7 mouse cellular contexts compared by ENCODE assay signal in genomic region chr2:71529511-71530351, GRCm38 (mm10). TPM values are rescaled to one million over a fixed set of nuclear protein-coding genes. Genes with fewer than 3 reads are reported as not detected.
DNase-seq lines count a peak whose midpoint lies in the region; ATAC-seq and TF ChIP-seq lines count a peak whose summit lies in the region.

No protein-coding gene starts in this region.

- H3K9ac ChIP-seq in MEL (ENCODE audit: control insufficient read depth, low read depth, low read length, poor library complexity, severe bottlenecking) = peak overlapping the region; percentile 90
- peak overlapping the region; percentile 88 for H3K9ac ChIP-seq in forebrain, embryonic 14.5 days (ENCODE audit: low read length)

- H3K27ac ChIP-seq in MEL (ENCODE audit: control insufficient read depth, low read depth, low read length) = peak overlapping the region; percentile 85
- peak overlapping the region; percentile 97 for H3K27ac ChIP-seq in forebrain, embryonic 14.5 days (ENCODE audit: low read depth, low read length)

- peak overlapping the region; percentile 75 for H3K4me2 ChIP-seq in forebrain, embryonic 14.5 days (ENCODE audit: low read length)

- no peak for TF ChIP-seq EP300 in MEL (IDR thresholded peaks at IDR 0.05; ENCODE audit: low read depth in 1 of 2, low read length in 2 of 2)

- no peak for TF ChIP-seq CTCF in MEL (IDR thresholded peaks at IDR 0.05 in 2 of 3, conservative IDR thresholded peaks at IDR 0.05 in 1 of 3; ENCODE audit: control insufficient read depth in 1 of 3, insufficient read depth in 1 of 3, low read depth in 2 of 3, low read length in 3 of 3, poor library complexity in 1 of 3, severe bottlenecking in 1 of 3)

- no peaks in the 10 kb centered on the region for H3K27me3 ChIP-seq in MEL (ENCODE audit: control insufficient read depth in 1 of 2, insufficient read depth in 2 of 2, low read length in 2 of 2)
- peaks cover 67% of the 10 kb centered on the region for H3K27me3 ChIP-seq in forebrain, embryonic 14.5 days (replicated peaks; ENCODE audit: control insufficient read depth, insufficient read depth, low read length)
- peaks cover 100% of the 10 kb centered on the region for H3K27me3 ChIP-seq in megakaryocyte, embryonic 14.5 days (replicated peaks)

- H3K9me3 ChIP-seq in MEL (replicated peaks; ENCODE audit: insufficient read depth, low read length) = no peaks in the 10 kb centered on the region
- H3K9me3 ChIP-seq in forebrain, embryonic 14.5 days (replicated peaks; ENCODE audit: control insufficient read depth, low read length) = no peaks in the 10 kb centered on the region
- peaks cover 2% of the 10 kb centered on the region; the same call in 1 of the 2 replicates for H3K9me3 ChIP-seq in megakaryocyte, embryonic 14.5 days

- no peak for TF ChIP-seq RAD21 in MEL (IDR thresholded peaks at IDR 0.05; ENCODE audit: low read depth, low read length)

- H3K4me1 ChIP-seq in MEL (ENCODE audit: control insufficient read depth in 1 of 2, insufficient read depth in 2 of 2, low read length in 2 of 2) = peaks cover 3% of the 10 kb centered on the region in 2 experiments; a peak in 2 of 4 replicates
- peaks cover 10% of the 10 kb centered on the region; the same call in 1 of the 2 replicates for H3K4me1 ChIP-seq in forebrain, embryonic 14.5 days (ENCODE audit: control insufficient read depth, insufficient read depth, low read length)
- H3K4me1 ChIP-seq in megakaryocyte, embryonic 14.5 days = peaks cover 60% of the 10 kb centered on the region

- intact Hi-C loops in heart, postnatal 36 days (cut with DNase I) = loop anchor here (2.0 to 5.0 kb wide), 2 partner anchors 15 to 77 kb away; partner anchors contain the start of gene Metap1d
- intact Hi-C loops in left cerebral cortex, postnatal 10 days (cut with DNase I) = loop anchor here (10.0 kb wide), 1 partner anchor 965 kb away; no protein-coding TSS in a partner anchor

- WGBS in forebrain, embryonic 14.5 days = 0% methylated on average over 60 of the region's 60 CpGs

- peaks cover 6% of the 10 kb centered on the region; the same call in 1 of the 2 replicates for H3K79me2 ChIP-seq in MEL (ENCODE audit: control insufficient read depth, insufficient read depth, low read length, poor library complexity)

- ATAC-seq in forebrain, embryonic 14.5 days = peak; percentile 79

- peaks cover 0 to 7% of the 10 kb centered on the region in 2 experiments; a peak in 2 of 4 replicates for H3K36me3 ChIP-seq in MEL (ENCODE audit: control insufficient read depth in 1 of 2, insufficient read depth in 2 of 2, low read length in 2 of 2)
- no peaks in the 10 kb centered on the region for H3K36me3 ChIP-seq in forebrain, embryonic 14.5 days (ENCODE audit: control insufficient read depth, insufficient read depth, low read length)
- H3K36me3 ChIP-seq in megakaryocyte, embryonic 14.5 days (replicated peaks; ENCODE audit: low read length) = no peaks in the 10 kb centered on the region

- H3K4me3 ChIP-seq in MEL (ENCODE audit: control insufficient read depth in 1 of 2, insufficient read depth in 1 of 2, low read depth in 2 of 2, low read length in 2 of 2) = peak overlapping the region; percentile 87 to 93
- H3K4me3 ChIP-seq in forebrain, embryonic 14.5 days (ENCODE audit: low read depth, low read length) = peak overlapping the region; percentile 52
- H3K4me3 ChIP-seq in megakaryocyte, embryonic 14.5 days (replicated peaks) = peak overlapping the region; percentile 89

- DNase-seq in MEL (ENCODE audit: low read depth, low spot score) = peak; percentile 97
- peak; percentile 88 for DNase-seq in adrenal gland, postnatal 14 days
- DNase-seq in forebrain, embryonic 14.5 days (ENCODE audit: low spot score) = peak; percentile 97
- peak; percentile 69 to 74 for DNase-seq in heart, postnatal 36 days
- DNase-seq in left cerebral cortex, postnatal 10 days (ENCODE audit: extremely low spot score in 1 of 2, low spot score in 2 of 2) = peak; percentile 68 to 78
- DNase-seq in spleen, postnatal 4 days (ENCODE audit: low spot score in 2 of 2) = peak; percentile 60 to 74

- peak; percentile 54 to 87; a peak in 3 of 4 replicates for TF ChIP-seq POLR2A in MEL (IDR thresholded peaks at IDR 0.05; ENCODE audit: control insufficient read depth in 1 of 2, insufficient read depth in 1 of 2, low read depth in 1 of 2, low read length in 2 of 2, poor library complexity in 1 of 2)

TF ChIP-seq in MEL, 35 proteins besides CTCF, POLR2A, EP300 and RAD21 (continues in another document):
- TF ChIP-seq MAX (IDR thresholded peaks at IDR 0.05; ENCODE audit: low read length) (peak; percentile 49), E2F4 (IDR thresholded peaks at IDR 0.05; ENCODE audit: borderline replicate concordance, low read depth, low read length) (peak; percentile 49; the same call in 1 of the 2 replicates), ZNF384 (IDR thresholded peaks at IDR 0.05; ENCODE audit: low read depth, low read length) (no peak), TAL1 (IDR thresholded peaks at IDR 0.05; ENCODE audit: low read length) (no peak), NELFE (IDR thresholded peaks at IDR 0.05; ENCODE audit: low read depth, low read length) (peak; percentile 80), MEF2A (IDR thresholded peaks at IDR 0.05; ENCODE audit: extremely low read depth, insufficient replicate concordance, low read depth, low read length, poor library complexity, severe bottlenecking) (no peak), POLR2AphosphoS5 (IDR thresholded peaks at IDR 0.05; ENCODE audit: borderline replicate concordance, low read depth, low read length) (peak; percentile 54; the same call in 1 of the 2 replicates), ELF1 (IDR thresholded peaks at IDR 0.05; ENCODE audit: low read depth, low read length) (no peak), MYC (IDR thresholded peaks at IDR 0.05; ENCODE audit: low read depth, low read length) (peak; percentile 69; the same call in 1 of the 2 replicates), RCOR1 (IDR thresholded peaks at IDR 0.05; ENCODE audit: low read depth, low read length) (no peak), ZMIZ1 (IDR thresholded peaks at IDR 0.05; ENCODE audit: low read depth, low read length) (peak; percentile 93), MXI1 (IDR thresholded peaks at IDR 0.05; ENCODE audit: low read depth, low read length) (peak; percentile 64), SMC3 (IDR thresholded peaks at IDR 0.05; ENCODE audit: low read depth, low read length) (no peak), BHLHE40 (IDR thresholded peaks at IDR 0.05; ENCODE audit: borderline replicate concordance, low read depth, low read length) (no peak), ETS1 (IDR thresholded peaks at IDR 0.05; ENCODE audit: low read depth, low read length) (0 out of 2 replicates have a peak, but pooled peaks have one; percentile 12), ZC3H11A (IDR thresholded peaks at IDR 0.05; ENCODE audit: low read depth, low read length) (no peak), POLR2AphosphoS2 (IDR thresholded peaks at IDR 0.05; ENCODE audit: low read length) (peak; percentile 96; the same call in 1 of the 2 replicates), JUND (IDR thresholded peaks at IDR 0.05; ENCODE audit: low read depth, low read length) (no peak), UBTF (IDR thresholded peaks at IDR 0.05; ENCODE audit: borderline replicate concordance, insufficient read depth, low read depth, low read length) (0 out of 2 replicates have a peak, but pooled peaks have one; percentile 49), MAZ (IDR thresholded peaks at IDR 0.05; ENCODE audit: low read depth, low read length) (peak; percentile 23; the same call in 1 of the 2 replicates), ZKSCAN1 (IDR thresholded peaks at IDR 0.05; ENCODE audit: low read depth, low read length) (no peak), TBP (IDR thresholded peaks at IDR 0.05; ENCODE audit: low read depth, low read length) (peak; percentile 89), MYB (IDR thresholded peaks at IDR 0.05; ENCODE audit: low read depth, low read length) (no peak), USF2 (IDR thresholded peaks at IDR 0.05; ENCODE audit: borderline replicate concordance in 1 of 2, insufficient read depth in 1 of 2, low read depth in 1 of 2, low read length in 2 of 2) (no peak), CHD1 (IDR thresholded peaks at IDR 0.05; ENCODE audit: low read depth, low read length) (peak; percentile 84; the same call in 1 of the 2 replicates), TCF12 (IDR thresholded peaks at IDR 0.05; ENCODE audit: low read depth, low read length) (peak; percentile 41; the same call in 1 of the 2 replicates), NRF1 (IDR thresholded peaks at IDR 0.05; ENCODE audit: insufficient read depth, low read depth, low read length, poor library complexity, severe bottlenecking) (peak; percentile 25; the same call in 1 of the 2 replicates), GABPA (IDR thresholded peaks at IDR 0.05; ENCODE audit: low read depth, low read length) (no peak), SIN3A (IDR thresholded peaks at IDR 0.05; ENCODE audit: low read length) (peak; percentile 28), HCFC1 (IDR thresholded peaks at IDR 0.05; ENCODE audit: low read depth, low read length) (peak; percentile 66), KAT2A (conservative IDR thresholded peaks at IDR 0.05; ENCODE audit: low read depth, low read length) (no peak), USF1 (IDR thresholded peaks at IDR 0.05; ENCODE audit: low read depth, low read length) (no peak)

RNA-seq across cellular contexts. Expression of gene Dlx1, which starts 1.8 kb away (rescaled TPM):
- total RNA-seq in MEL (2012; rRNA removed) = 3.4 and 3.7 TPM in 2 replicates
- polyA plus RNA-seq in MEL (2012; ENCODE audit: insufficient read depth in 1 of 2, insufficient read length in 2 of 2, low read depth in 1 of 2, low replicate concordance in 2 of 2, missing spikeins in 1 of 2) = 10 to 100 TPM in 1 of 2 experiments, not detected in 1; 11.8 TPM
- total RNA-seq in adrenal gland, postnatal 14 days (2021) = 0.11 and 0.26 TPM in 2 replicates
- polyA plus RNA-seq in forebrain, embryonic 14.5 days (2014; fragmentation: Nextera tagmentation; extraction: Ambion mirVana) = 155 and 176 TPM in 2 replicates
- total RNA-seq in heart, postnatal 36 days (2021) = under 1 TPM; 0.28 to 0.35 TPM
- 10 to 100 TPM; 22.7 to 28.3 TPM for total RNA-seq in left cerebral cortex, postnatal 10 days (2021)
- 0.31 TPM in 1 of 2 replicates, not detected in the other for polyA plus RNA-seq in megakaryocyte, embryonic 14.5 days (2012; ENCODE audit: insufficient read depth, low replicate concordance)

RNA-seq across cellular contexts. Expression of gene Dlx2, which starts 16.8 kb away (rescaled TPM):
- total RNA-seq in MEL (2012; rRNA removed) = not detected in 2 replicates
- not detected for polyA plus RNA-seq in MEL (2012; ENCODE audit: insufficient read depth in 1 of 2, insufficient read length in 2 of 2, low read depth in 1 of 2, low replicate concordance in 2 of 2, missing spikeins in 1 of 2)
- 0.19 and 0.22 TPM in 2 replicates for total RNA-seq in adrenal gland, postnatal 14 days (2021)
- 44.8 and 51.2 TPM in 2 replicates for polyA plus RNA-seq in forebrain, embryonic 14.5 days (2014; fragmentation: Nextera tagmentation; extraction: Ambion mirVana)
- total RNA-seq in heart, postnatal 36 days (2021) = not detected
- 1 to 10 TPM; 8.2 to 8.7 TPM for total RNA-seq in left cerebral cortex, postnatal 10 days (2021)
- polyA plus RNA-seq in megakaryocyte, embryonic 14.5 days (2012; ENCODE audit: insufficient read depth, low replicate concordance) = not detected in 2 replicates

Comparison
In these comparisons a context has a peak if more than half of its experiments do, and no peak if none do; other contexts are left out.
1. Peak in every context shown above with its lines: DNase-seq, ATAC-seq, H3K4me3 ChIP-seq and H3K27ac ChIP-seq.